Mouse (Mus musculus): ENCODE results near the gene Efcab3. TPM values are rescaled to one million over a fixed set of nuclear protein-coding genes. Genes with fewer than 3 reads are reported as not detected.

Efcab3 gene
- polyA plus RNA-seq, 2 experiments: 0.15 to 0.16 TPM

- DNase-seq (ENCODE audit: low spot score): no peak
- Histone ChIP-seq H3K9ac (ENCODE audit: low read depth, low read length, severe bottlenecking) (no peak overlapping the region), H3K4me3 (replicated peaks; ENCODE audit: low read length) (no peak overlapping the region), H3K9me3 (ENCODE audit: control insufficient read depth, low read length) (no peaks in the 10 kb centered on the region), H3K27me3 (ENCODE audit: control insufficient read depth, insufficient read depth, low read length) (no peaks in the 10 kb centered on the region; the same call in 1 of the 2 replicates), H3K36me3 (ENCODE audit: control insufficient read depth, insufficient read depth, low read length) (no peaks in the 10 kb centered on the region), H3K27ac (replicated peaks; ENCODE audit: low read depth, low read length) (no peak overlapping the region), H3K4me1 (ENCODE audit: control insufficient read depth, insufficient read depth, low read length) (peaks cover 18% of the 10 kb centered on the region), H3K4me2 (replicated peaks; ENCODE audit: low read depth, low read length, severe bottlenecking) (no peak overlapping the region)
- no peak for ATAC-seq (ENCODE audit: low FRiP score, low read depth)
- no peak for TF ChIP-seq POLR2A (IDR thresholded peaks at IDR 0.05; ENCODE audit: borderline replicate concordance, extremely low read depth, insufficient read depth, insufficient read length)
- no CpG with 5 or more reads among the region's 4 CpGs for WGBS
Measured at GRCm38 (mm10) chr11:105152017-105152300, 88.6 kb downstream of the Efcab3 start.

DNA sequence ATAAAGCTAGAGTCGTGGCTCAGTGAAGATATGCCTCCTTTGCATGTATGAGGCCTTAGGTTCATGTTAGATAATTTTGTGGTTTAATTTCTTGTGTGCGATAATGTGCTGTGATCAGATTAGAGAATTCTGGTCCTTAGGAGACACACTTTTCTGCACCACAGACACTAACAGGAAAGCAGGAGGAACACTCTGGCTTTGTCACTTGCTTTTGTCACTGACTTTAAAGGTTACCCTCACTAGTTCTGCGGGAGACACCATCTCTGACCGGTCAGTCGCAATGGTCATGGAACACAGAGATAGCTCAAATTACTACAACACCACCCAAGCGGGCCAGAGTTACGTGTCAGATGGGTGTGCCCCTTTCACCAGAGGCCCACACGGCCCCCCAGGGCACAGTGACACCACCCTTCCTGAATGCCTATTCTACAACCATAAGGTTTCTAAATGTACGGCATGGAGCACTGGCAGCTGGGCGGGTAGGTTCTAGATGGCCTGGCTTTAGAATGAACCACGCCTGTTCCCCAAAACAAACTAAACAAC lies 89.0 kb downstream of the Efcab3 start:
- Histone ChIP-seq H3K27ac (replicated peaks; ENCODE audit: low read depth, low read length) (no peak overlapping the region), H3K4me3 (replicated peaks; ENCODE audit: low read length) (no peak overlapping the region), H3K27me3 (ENCODE audit: control insufficient read depth, insufficient read depth, low read length) (no peaks in the 10 kb centered on the region; the same call in 1 of the 2 replicates), H3K36me3 (ENCODE audit: control insufficient read depth, insufficient read depth, low read length) (no peaks in the 10 kb centered on the region), H3K9ac (ENCODE audit: low read depth, low read length, severe bottlenecking) (no peak overlapping the region), H3K4me2 (replicated peaks; ENCODE audit: low read depth, low read length, severe bottlenecking) (no peak overlapping the region), H3K4me1 (ENCODE audit: control insufficient read depth, insufficient read depth, low read length) (peaks cover 18% of the 10 kb centered on the region), H3K9me3 (ENCODE audit: control insufficient read depth, low read length) (no peaks in the 10 kb centered on the region)
- no peak for TF ChIP-seq POLR2A (IDR thresholded peaks at IDR 0.05; ENCODE audit: borderline replicate concordance, extremely low read depth, insufficient read depth, insufficient read length)
- ATAC-seq (ENCODE audit: low FRiP score, low read depth) (no peak), DNase-seq (ENCODE audit: low spot score) (no peak)
- WGBS: 51% methylated on average over 11 of the region's 11 CpGs

DNA sequence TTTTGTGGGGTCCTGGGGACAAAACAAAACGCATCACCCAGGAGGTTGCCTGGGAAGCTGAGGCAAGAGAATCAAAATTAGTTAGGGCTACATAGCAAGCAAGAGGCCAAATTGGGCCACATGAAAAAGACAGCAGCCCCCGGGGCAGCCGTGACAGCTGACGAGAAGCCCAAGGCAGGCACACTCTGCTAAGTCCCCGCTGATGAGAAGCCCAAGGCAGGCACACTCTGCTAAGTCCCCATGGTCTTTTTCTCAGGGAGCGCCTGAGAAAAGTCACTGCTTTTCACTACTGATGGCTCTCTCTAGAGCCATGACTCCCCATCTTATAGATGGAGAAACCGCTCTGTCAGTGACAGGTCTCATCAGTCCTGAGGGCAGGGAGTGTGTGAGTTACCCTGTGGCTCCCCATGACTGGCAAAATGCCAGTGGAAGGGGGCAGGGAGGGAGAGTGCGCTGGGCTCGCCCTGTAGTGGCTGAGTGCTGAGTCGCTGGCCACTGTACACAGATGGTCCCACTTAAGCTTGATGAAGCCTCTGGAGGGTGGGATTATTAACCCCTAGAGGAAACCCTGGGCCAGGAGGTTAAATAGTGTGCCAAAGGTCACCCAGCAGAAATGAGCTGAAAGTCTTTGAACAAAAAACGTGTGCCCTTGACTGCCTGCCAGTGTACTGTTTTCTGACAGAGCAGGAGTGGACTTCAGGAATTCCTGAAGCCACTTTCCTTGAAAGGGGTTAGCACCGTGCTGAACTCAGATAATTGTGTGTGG lies 89.9 kb downstream of the Efcab3 start:
- 12% methylated on average over 12 of the region's 12 CpGs for WGBS
- TF ChIP-seq POLR2A (IDR thresholded peaks at IDR 0.05; ENCODE audit: borderline replicate concordance, extremely low read depth, insufficient read depth, insufficient read length): no peak
- peaks cover 18% of the 10 kb centered on the region for H3K4me1 ChIP-seq (ENCODE audit: control insufficient read depth, insufficient read depth, low read length)
- no peaks in the 10 kb centered on the region for H3K9me3 ChIP-seq (ENCODE audit: control insufficient read depth, low read length)
- no peaks in the 10 kb centered on the region for H3K36me3 ChIP-seq (ENCODE audit: control insufficient read depth, insufficient read depth, low read length)
- H3K27ac ChIP-seq (replicated peaks; ENCODE audit: low read depth, low read length): no peak overlapping the region
- H3K4me3 ChIP-seq (replicated peaks; ENCODE audit: low read length): no peak overlapping the region
- H3K9ac ChIP-seq (ENCODE audit: low read depth, low read length, severe bottlenecking): no peak overlapping the region
- DNase-seq (ENCODE audit: low spot score): peak; percentile 7
- H3K4me2 ChIP-seq (replicated peaks; ENCODE audit: low read depth, low read length, severe bottlenecking): no peak overlapping the region
- H3K27me3 ChIP-seq (ENCODE audit: control insufficient read depth, insufficient read depth, low read length): no peaks in the 10 kb centered on the region; the same call in 1 of the 2 replicates
- ATAC-seq (ENCODE audit: low FRiP score, low read depth): no peak

DNA sequence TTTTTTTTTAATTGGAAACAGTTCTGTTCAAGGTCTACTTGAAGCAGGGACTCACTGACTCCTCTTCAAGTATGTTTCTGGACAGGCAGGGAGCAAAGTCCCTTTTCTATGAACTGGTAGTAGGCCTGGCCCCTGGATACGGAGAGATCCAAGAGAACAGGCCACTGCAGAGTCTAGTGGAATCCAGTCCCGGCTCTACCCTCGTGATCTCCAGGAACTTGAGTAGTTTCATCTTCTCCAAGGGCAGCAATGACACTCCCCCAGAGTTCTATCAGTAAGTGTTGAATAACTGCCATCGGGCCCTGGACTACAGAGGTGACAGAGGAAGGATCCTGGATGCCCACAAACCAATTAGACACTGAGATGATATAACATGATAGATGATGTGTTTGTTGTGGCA lies 92.5 kb downstream of the Efcab3 start:
- DNase-seq (ENCODE audit: low spot score) (no peak), ATAC-seq (ENCODE audit: low FRiP score, low read depth) (no peak)
- Histone ChIP-seq H3K9me3 (ENCODE audit: control insufficient read depth, low read length) (no peaks in the 10 kb centered on the region), H3K4me2 (replicated peaks; ENCODE audit: low read depth, low read length, severe bottlenecking) (no peak overlapping the region), H3K36me3 (ENCODE audit: control insufficient read depth, insufficient read depth, low read length) (no peaks in the 10 kb centered on the region), H3K9ac (ENCODE audit: low read depth, low read length, severe bottlenecking) (no peak overlapping the region), H3K4me1 (ENCODE audit: control insufficient read depth, insufficient read depth, low read length) (peaks cover 18% of the 10 kb centered on the region), H3K4me3 (replicated peaks; ENCODE audit: low read length) (no peak overlapping the region), H3K27ac (replicated peaks; ENCODE audit: low read depth, low read length) (no peak overlapping the region), H3K27me3 (ENCODE audit: control insufficient read depth, insufficient read depth, low read length) (no peaks in the 10 kb centered on the region)
- no peak for TF ChIP-seq POLR2A (IDR thresholded peaks at IDR 0.05; ENCODE audit: borderline replicate concordance, extremely low read depth, insufficient read depth, insufficient read length)
- 39% methylated on average over 4 of the region's 4 CpGs for WGBS

GRCm38 (mm10) chr11:105156748-105157267 lies 93.4 kb downstream of the Efcab3 start:
- ATAC-seq (ENCODE audit: low FRiP score, low read depth) (no peak), DNase-seq (ENCODE audit: low spot score) (no peak)
- 82% methylated on average over 19 of the region's 19 CpGs for WGBS
- no peaks in the 10 kb centered on the region for H3K36me3 ChIP-seq (ENCODE audit: control insufficient read depth, insufficient read depth, low read length)
- no peak for TF ChIP-seq POLR2A (IDR thresholded peaks at IDR 0.05; ENCODE audit: borderline replicate concordance, extremely low read depth, insufficient read depth, insufficient read length)
- peaks cover 13% of the 10 kb centered on the region for H3K4me1 ChIP-seq (ENCODE audit: control insufficient read depth, insufficient read depth, low read length)
- H3K9ac ChIP-seq (ENCODE audit: low read depth, low read length, severe bottlenecking): no peak overlapping the region
- no peak overlapping the region for H3K27ac ChIP-seq (replicated peaks; ENCODE audit: low read depth, low read length)
- H3K4me3 ChIP-seq (replicated peaks; ENCODE audit: low read length): no peak overlapping the region
- H3K4me2 ChIP-seq (replicated peaks; ENCODE audit: low read depth, low read length, severe bottlenecking): no peak overlapping the region
- H3K9me3 ChIP-seq (ENCODE audit: control insufficient read depth, low read length): no peaks in the 10 kb centered on the region
- H3K27me3 ChIP-seq (ENCODE audit: control insufficient read depth, insufficient read depth, low read length): no peaks in the 10 kb centered on the region

Measured in limb, embryonic 14.5 days (tissue).